Mouse (Mus musculus): Measurements from ENCODE around the gene Gcn1l1. TPM values are rescaled to one million over a fixed set of nuclear protein-coding genes. Genes with fewer than 3 reads are reported as not detected.

The Gcn1l1 gene
- polyA plus RNA-seq, 1 experiment from 2014 or later: 55.6 TPM

GRCm38 (mm10) chr5:115591028-115591427 lies 26.0 kb downstream of the Gcn1l1 start:
- Histone ChIP-seq H3K4me1 (replicated peaks; ENCODE audit: control insufficient read depth, insufficient read depth, low read length) (no peaks in the 10 kb centered on the region), H3K4me3 (ENCODE audit: low read depth, low read length) (no peak overlapping the region), H3K9ac (ENCODE audit: low read depth, low read length) (no peak overlapping the region), H3K9me3 (ENCODE audit: control insufficient read depth, low read length) (no peaks in the 10 kb centered on the region), H3K36me3 (ENCODE audit: control insufficient read depth, insufficient read depth, low read length) (peaks cover 65% of the 10 kb centered on the region), H3K4me2 (no peak overlapping the region), H3K27me3 (replicated peaks; ENCODE audit: control insufficient read depth, insufficient read depth, low read length) (no peaks in the 10 kb centered on the region), H3K27ac (ENCODE audit: low read depth, low read length) (no peak overlapping the region)
- ATAC-seq (replicated peaks; ENCODE audit: low FRiP score) (no peak), DNase-seq (ENCODE audit: low spot score) (no peak)
- 70% methylated on average over 11 of the region's 11 CpGs for WGBS

GRCm38 (mm10) chr5:115591506-115591905 lies 26.5 kb downstream of the Gcn1l1 start:
- Histone ChIP-seq H3K27ac (ENCODE audit: low read depth, low read length) (no peak overlapping the region), H3K27me3 (replicated peaks; ENCODE audit: control insufficient read depth, insufficient read depth, low read length) (no peaks in the 10 kb centered on the region), H3K9me3 (ENCODE audit: control insufficient read depth, low read length) (no peaks in the 10 kb centered on the region), H3K4me3 (ENCODE audit: low read depth, low read length) (no peak overlapping the region), H3K9ac (ENCODE audit: low read depth, low read length) (no peak overlapping the region), H3K4me1 (replicated peaks; ENCODE audit: control insufficient read depth, insufficient read depth, low read length) (no peaks in the 10 kb centered on the region), H3K4me2 (no peak overlapping the region), H3K36me3 (ENCODE audit: control insufficient read depth, insufficient read depth, low read length) (peaks cover 64% of the 10 kb centered on the region)
- WGBS: 87% methylated on average over 2 of the region's 2 CpGs
- no peak for ATAC-seq (replicated peaks; ENCODE audit: low FRiP score)
- DNase-seq (ENCODE audit: low spot score): no peak

DNA sequence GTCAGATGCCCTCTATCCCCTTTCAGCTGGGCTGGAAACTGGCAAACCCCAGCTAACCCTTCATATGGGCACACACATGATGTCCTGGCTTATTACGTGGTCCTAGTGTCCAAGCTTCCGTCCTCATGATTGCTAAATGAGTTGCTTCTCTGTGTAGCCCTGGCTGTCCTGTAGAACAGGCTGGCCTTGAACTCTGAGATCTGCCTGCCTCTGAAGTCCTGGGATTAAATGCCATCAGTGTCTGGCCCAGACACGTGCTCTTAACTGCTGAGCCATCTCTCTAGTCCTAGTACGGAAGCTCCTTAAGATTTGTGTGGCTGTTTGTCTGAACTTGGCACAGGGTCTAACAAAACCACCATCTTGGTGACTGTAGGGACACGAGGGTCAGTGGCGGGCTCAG lies 38.5 kb downstream of the Gcn1l1 start:
- H3K27ac ChIP-seq (ENCODE audit: low read depth, low read length): no peak overlapping the region
- H3K9ac ChIP-seq (ENCODE audit: low read depth, low read length): no peak overlapping the region
- H3K27me3 ChIP-seq (replicated peaks; ENCODE audit: control insufficient read depth, insufficient read depth, low read length): no peaks in the 10 kb centered on the region
- ATAC-seq (replicated peaks; ENCODE audit: low FRiP score) (no peak), DNase-seq (ENCODE audit: low spot score) (no peak)
- no peak overlapping the region for H3K4me3 ChIP-seq (ENCODE audit: low read depth, low read length)
- WGBS: 86% methylated on average over 6 of the region's 6 CpGs
- H3K4me1 ChIP-seq (replicated peaks; ENCODE audit: control insufficient read depth, insufficient read depth, low read length): no peaks in the 10 kb centered on the region
- H3K4me2 ChIP-seq: no peak overlapping the region
- H3K36me3 ChIP-seq (ENCODE audit: control insufficient read depth, insufficient read depth, low read length): peaks cover 58% of the 10 kb centered on the region
- no peaks in the 10 kb centered on the region for H3K9me3 ChIP-seq (ENCODE audit: control insufficient read depth, low read length)

- DNase-seq (ENCODE audit: low spot score): no peak
- H3K27ac ChIP-seq (ENCODE audit: low read depth, low read length): peak overlapping the region; percentile 70
- H3K27me3 ChIP-seq (replicated peaks; ENCODE audit: control insufficient read depth, insufficient read depth, low read length): no peaks in the 10 kb centered on the region
- H3K9me3 ChIP-seq (ENCODE audit: control insufficient read depth, low read length): no peaks in the 10 kb centered on the region
- H3K4me2 ChIP-seq: 0 out of 2 replicates have a peak overlapping the region, but pooled peaks have one; percentile 16
- H3K9ac ChIP-seq (ENCODE audit: low read depth, low read length): peak overlapping the region; percentile 30; the same call in 1 of the 2 replicates
- ATAC-seq (replicated peaks; ENCODE audit: low FRiP score): peak; percentile 79
- peaks cover 7% of the 10 kb centered on the region for H3K4me1 ChIP-seq (replicated peaks; ENCODE audit: control insufficient read depth, insufficient read depth, low read length)
- H3K36me3 ChIP-seq (ENCODE audit: control insufficient read depth, insufficient read depth, low read length): peaks cover 78% of the 10 kb centered on the region
- no peak overlapping the region for H3K4me3 ChIP-seq (ENCODE audit: low read depth, low read length)
- 65% methylated on average over 11 of the region's 11 CpGs for WGBS
Measured at GRCm38 (mm10) chr5:115611566-115611965, 46.5 kb downstream of the Gcn1l1 start.

- no peaks in the 10 kb centered on the region for H3K9me3 ChIP-seq (ENCODE audit: control insufficient read depth, low read length)
- no peak for DNase-seq (ENCODE audit: low spot score)
- ATAC-seq (replicated peaks; ENCODE audit: low FRiP score): no peak
- no peak overlapping the region for H3K4me3 ChIP-seq (ENCODE audit: low read depth, low read length)
- no peaks in the 10 kb centered on the region for H3K27me3 ChIP-seq (replicated peaks; ENCODE audit: control insufficient read depth, insufficient read depth, low read length)
- H3K27ac ChIP-seq (ENCODE audit: low read depth, low read length): no peak overlapping the region
- peaks cover 7% of the 10 kb centered on the region for H3K4me1 ChIP-seq (replicated peaks; ENCODE audit: control insufficient read depth, insufficient read depth, low read length)
- H3K9ac ChIP-seq (ENCODE audit: low read depth, low read length): no peak overlapping the region
- 92% methylated on average over 9 of the region's 9 CpGs for WGBS
- H3K36me3 ChIP-seq (ENCODE audit: control insufficient read depth, insufficient read depth, low read length): peaks cover 88% of the 10 kb centered on the region
- H3K4me2 ChIP-seq: no peak overlapping the region
Measured at GRCm38 (mm10) chr5:115613332-115613731, 48.3 kb downstream of the Gcn1l1 start.

DNA sequence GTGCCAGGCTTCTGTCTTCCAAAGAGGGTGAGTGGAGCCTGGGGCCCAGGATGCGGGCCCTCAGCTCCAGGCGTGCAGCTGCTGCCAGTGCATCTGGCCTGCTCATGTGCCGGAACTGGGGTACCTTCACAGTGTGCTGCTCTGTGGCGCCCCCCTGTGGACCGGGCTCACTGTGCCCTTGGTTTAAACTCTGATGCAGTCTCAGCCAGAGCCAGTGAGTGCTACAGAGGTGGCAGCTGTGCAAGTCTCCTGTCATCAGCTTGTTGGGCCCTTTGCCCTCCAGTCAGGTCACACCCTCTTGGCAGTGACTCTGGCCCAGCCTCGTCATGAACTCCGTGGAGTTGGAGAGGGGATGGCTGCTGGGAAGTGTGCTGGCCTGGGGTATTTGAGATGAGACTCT lies 49.9 kb downstream of the Gcn1l1 start:
- Histone ChIP-seq H3K4me2 (no peak overlapping the region), H3K4me3 (ENCODE audit: low read depth, low read length) (no peak overlapping the region), H3K9ac (ENCODE audit: low read depth, low read length) (no peak overlapping the region), H3K27me3 (replicated peaks; ENCODE audit: control insufficient read depth, insufficient read depth, low read length) (no peaks in the 10 kb centered on the region), H3K36me3 (ENCODE audit: control insufficient read depth, insufficient read depth, low read length) (peaks cover 93% of the 10 kb centered on the region), H3K27ac (ENCODE audit: low read depth, low read length) (no peak overlapping the region), H3K4me1 (replicated peaks; ENCODE audit: control insufficient read depth, insufficient read depth, low read length) (peaks cover 7% of the 10 kb centered on the region), H3K9me3 (ENCODE audit: control insufficient read depth, low read length) (no peaks in the 10 kb centered on the region)
- no peak for DNase-seq (ENCODE audit: low spot score)
- no peak for ATAC-seq (replicated peaks; ENCODE audit: low FRiP score)
- WGBS: 81% methylated on average over 7 of the region's 7 CpGs

GRCm38 (mm10) chr5:115619690-115620089 lies 54.6 kb downstream of the Gcn1l1 start:
- no peak for ATAC-seq (replicated peaks; ENCODE audit: low FRiP score)
- Histone ChIP-seq H3K27me3 (replicated peaks; ENCODE audit: control insufficient read depth, insufficient read depth, low read length) (no peaks in the 10 kb centered on the region), H3K9ac (ENCODE audit: low read depth, low read length) (no peak overlapping the region), H3K9me3 (ENCODE audit: control insufficient read depth, low read length) (no peaks in the 10 kb centered on the region), H3K4me1 (replicated peaks; ENCODE audit: control insufficient read depth, insufficient read depth, low read length) (peaks cover 3% of the 10 kb centered on the region; the same call in 1 of the 2 replicates), H3K4me2 (no peak overlapping the region), H3K4me3 (ENCODE audit: low read depth, low read length) (no peak overlapping the region), H3K27ac (ENCODE audit: low read depth, low read length) (no peak overlapping the region), H3K36me3 (ENCODE audit: control insufficient read depth, insufficient read depth, low read length) (peaks cover 62% of the 10 kb centered on the region)
- DNase-seq (ENCODE audit: low spot score): no peak
- 89% methylated on average over 15 of the region's 15 CpGs for WGBS

GRCm38 (mm10) chr5:115622686-115623085 lies 57.6 kb downstream of the Gcn1l1 start:
- WGBS: 81% methylated on average over 7 of the region's 7 CpGs
- Histone ChIP-seq H3K9me3 (ENCODE audit: control insufficient read depth, low read length) (no peaks in the 10 kb centered on the region), H3K36me3 (ENCODE audit: control insufficient read depth, insufficient read depth, low read length) (peaks cover 32% of the 10 kb centered on the region), H3K9ac (ENCODE audit: low read depth, low read length) (no peak overlapping the region), H3K27ac (ENCODE audit: low read depth, low read length) (no peak overlapping the region), H3K4me2 (no peak overlapping the region), H3K4me1 (replicated peaks; ENCODE audit: control insufficient read depth, insufficient read depth, low read length) (peaks cover 12% of the 10 kb centered on the region), H3K4me3 (ENCODE audit: low read depth, low read length) (no peak overlapping the region), H3K27me3 (replicated peaks; ENCODE audit: control insufficient read depth, insufficient read depth, low read length) (no peaks in the 10 kb centered on the region)
- no peak for DNase-seq (ENCODE audit: low spot score)
- ATAC-seq (replicated peaks; ENCODE audit: low FRiP score): no peak

DNA sequence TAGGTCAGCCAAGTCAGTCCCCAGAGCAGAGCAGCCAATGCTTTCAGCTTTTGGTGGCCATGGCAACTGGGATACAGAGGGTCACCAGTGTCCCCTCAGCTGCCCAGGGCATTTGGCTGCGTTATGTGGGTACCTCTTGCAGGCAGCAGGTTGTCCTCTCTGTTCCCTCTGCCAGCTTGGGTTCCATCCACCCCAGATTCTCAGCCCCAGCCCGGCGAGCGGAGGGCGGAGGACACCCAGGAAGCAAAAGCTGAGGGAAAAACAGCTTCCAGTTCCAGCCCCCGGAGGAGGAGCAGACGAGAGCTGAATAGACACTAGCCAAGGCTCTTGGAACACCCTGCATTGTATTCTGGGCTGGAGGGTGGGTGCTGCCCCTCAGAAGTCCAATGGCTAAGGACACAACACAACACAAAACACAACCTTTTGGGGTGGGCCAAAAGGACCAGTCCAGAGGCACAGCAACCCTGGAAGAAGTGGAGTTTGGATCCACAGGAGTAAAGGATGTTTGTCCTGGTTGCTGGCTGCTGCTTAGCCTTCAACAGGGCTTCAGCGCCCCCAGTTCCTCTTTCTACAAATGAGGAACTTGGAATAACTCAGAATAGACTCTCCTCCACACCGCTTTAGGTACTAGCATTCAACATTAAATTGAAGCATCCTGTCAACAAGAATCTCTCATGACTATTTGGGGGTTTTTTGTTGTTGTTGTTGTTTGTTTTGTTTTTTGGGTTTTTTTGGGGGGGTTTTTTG lies 58.8 kb downstream of the Gcn1l1 start:
- H3K9ac ChIP-seq (ENCODE audit: low read depth, low read length): no peak overlapping the region
- H3K27me3 ChIP-seq (replicated peaks; ENCODE audit: control insufficient read depth, insufficient read depth, low read length): no peaks in the 10 kb centered on the region
- 68% methylated on average over 9 of the region's 9 CpGs for WGBS
- H3K27ac ChIP-seq (ENCODE audit: low read depth, low read length): no peak overlapping the region
- no peaks in the 10 kb centered on the region for H3K9me3 ChIP-seq (ENCODE audit: control insufficient read depth, low read length)
- DNase-seq (ENCODE audit: low spot score): no peak
- ATAC-seq (replicated peaks; ENCODE audit: low FRiP score): no peak
- no peak overlapping the region for H3K4me2 ChIP-seq
- peaks cover 21% of the 10 kb centered on the region for H3K36me3 ChIP-seq (ENCODE audit: control insufficient read depth, insufficient read depth, low read length)
- peaks cover 16% of the 10 kb centered on the region for H3K4me1 ChIP-seq (replicated peaks; ENCODE audit: control insufficient read depth, insufficient read depth, low read length)
- H3K4me3 ChIP-seq (ENCODE audit: low read depth, low read length): no peak overlapping the region

Data from liver, embryonic 11.5 days (tissue).